Mouse (Mus musculus): Measurements from ENCODE around the gene Tnfrsf11a. TPM values are rescaled to one million over a fixed set of nuclear protein-coding genes. Genes with fewer than 3 reads are reported as not detected.
A peak's percentile ranks its signal among the peaks of the same experiment; 100 is the strongest.
"Not testable (repeated sequence)": the region's sequence is repeated elsewhere in the genome, so short reads cannot be mapped to it uniquely, and the experiment has no call there.

Gene Tnfrsf11a
- polyA plus RNA-seq, 1 experiment from 2014 or later, result 0.52 TPM

- no peak overlapping the region for H3K4me3 ChIP-seq
- no peaks in the 10 kb centered on the region for H3K36me3 ChIP-seq
- H3K9me3 ChIP-seq (replicated peaks), result peaks cover 20% of the 10 kb centered on the region
- no peak for DNase-seq (ENCODE audit: low spot score)
- WGBS, result 78% methylated on average over 8 of the region's 8 CpGs
- no peaks in the 10 kb centered on the region for H3K27me3 ChIP-seq (ENCODE audit: low read depth, poor library complexity, severe bottlenecking)
- H3K27ac ChIP-seq (replicated peaks), result no peak overlapping the region
- no peaks in the 10 kb centered on the region for H3K4me1 ChIP-seq
These were observed 14.9 kb upstream of the Tnfrsf11a start for GRCm38 (mm10) chr1:105765586-105765985.

- not testable (repeated sequence) for H3K27me3 ChIP-seq (ENCODE audit: low read depth, poor library complexity, severe bottlenecking); H3K4me1 ChIP-seq; H3K4me3 ChIP-seq; DNase-seq (ENCODE audit: low spot score); H3K36me3 ChIP-seq; H3K27ac ChIP-seq (replicated peaks)
- peaks cover 20% of the 10 kb centered on the region for H3K9me3 ChIP-seq (replicated peaks)
- 90% methylated on average over 9 of the region's 9 CpGs for WGBS
These were observed 14.4 kb upstream of the Tnfrsf11a start for GRCm38 (mm10) chr1:105766099-105766498.

GRCm38 (mm10) chr1:105768397-105768796, 12.1 kb upstream of the Tnfrsf11a start:
- no peak for DNase-seq (ENCODE audit: low spot score)
- H3K27me3 ChIP-seq (ENCODE audit: low read depth, poor library complexity, severe bottlenecking), result no peaks in the 10 kb centered on the region
- no peak overlapping the region for H3K4me3 ChIP-seq
- WGBS, result 91% methylated on average over 2 of the region's 2 CpGs
- peaks cover 1% of the 10 kb centered on the region; the same call in 1 of the 2 replicates for H3K9me3 ChIP-seq (replicated peaks)
- H3K36me3 ChIP-seq, result no peaks in the 10 kb centered on the region
- H3K4me1 ChIP-seq, result no peaks in the 10 kb centered on the region
- H3K27ac ChIP-seq (replicated peaks), result no peak overlapping the region

GRCm38 (mm10) chr1:105770685-105771084, 9.8 kb upstream of the Tnfrsf11a start:
- no peak overlapping the region for H3K27ac ChIP-seq (replicated peaks)
- no peak for DNase-seq (ENCODE audit: low spot score)
- H3K27me3 ChIP-seq (ENCODE audit: low read depth, poor library complexity, severe bottlenecking), result no peaks in the 10 kb centered on the region
- H3K9me3 ChIP-seq (replicated peaks), result no peaks in the 10 kb centered on the region
- no peak overlapping the region for H3K4me3 ChIP-seq
- H3K36me3 ChIP-seq, result no peaks in the 10 kb centered on the region
- H3K4me1 ChIP-seq, result no peaks in the 10 kb centered on the region
- 83% methylated on average over 2 of the region's 2 CpGs for WGBS

- Histone ChIP-seq H3K9me3 (replicated peaks) (no peaks in the 10 kb centered on the region), H3K36me3 (no peaks in the 10 kb centered on the region), H3K4me3 (no peak overlapping the region), H3K27ac (replicated peaks) (no peak overlapping the region), H3K4me1 (peaks cover 12% of the 10 kb centered on the region), H3K27me3 (ENCODE audit: low read depth, poor library complexity, severe bottlenecking) (peaks cover 30% of the 10 kb centered on the region)
- DNase-seq (ENCODE audit: low spot score), result no peak
- WGBS, result 90% methylated on average over 4 of the region's 4 CpGs
These were observed 4.1 kb upstream of the Tnfrsf11a start for GRCm38 (mm10) chr1:105776426-105776825.

- DNase-seq (ENCODE audit: low spot score), result no peak
- Histone ChIP-seq H3K4me3 (peak overlapping the region; percentile 69), H3K27me3 (ENCODE audit: low read depth, poor library complexity, severe bottlenecking) (peaks cover 47% of the 10 kb centered on the region), H3K36me3 (no peaks in the 10 kb centered on the region), H3K9me3 (replicated peaks) (no peaks in the 10 kb centered on the region), H3K4me1 (peaks cover 12% of the 10 kb centered on the region), H3K27ac (replicated peaks) (no peak overlapping the region; the same call in 1 of the 2 replicates)
- WGBS, result 37% methylated on average over 12 of the region's 12 CpGs
These were observed 450 bp upstream of the Tnfrsf11a start for GRCm38 (mm10) chr1:105780079-105780456.

GRCm38 (mm10) chr1:105781391-105782146, 1.1 kb downstream of the Tnfrsf11a start:
- peak; percentile 14 for DNase-seq (ENCODE audit: low spot score)
- Histone ChIP-seq H3K4me3 (peak overlapping the region; percentile 69; the same call in 1 of the 2 replicates), H3K27ac (replicated peaks) (no peak overlapping the region), H3K27me3 (ENCODE audit: low read depth, poor library complexity, severe bottlenecking) (peaks cover 47% of the 10 kb centered on the region), H3K36me3 (no peaks in the 10 kb centered on the region), H3K9me3 (replicated peaks) (no peaks in the 10 kb centered on the region), H3K4me1 (peaks cover 12% of the 10 kb centered on the region)
- WGBS, result 47% methylated on average over 12 of the region's 12 CpGs

GRCm38 (mm10) chr1:105784257-105785016, 3.9 kb downstream of the Tnfrsf11a start:
- Histone ChIP-seq H3K36me3 (no peaks in the 10 kb centered on the region), H3K27me3 (ENCODE audit: low read depth, poor library complexity, severe bottlenecking) (peaks cover 36% of the 10 kb centered on the region), H3K27ac (replicated peaks) (no peak overlapping the region), H3K4me1 (peaks cover 12% of the 10 kb centered on the region), H3K4me3 (no peak overlapping the region), H3K9me3 (replicated peaks) (no peaks in the 10 kb centered on the region)
- DNase-seq (ENCODE audit: low spot score), result no peak
- WGBS, result 80% methylated on average over 5 of the region's 5 CpGs

- no peak overlapping the region for H3K27ac ChIP-seq (replicated peaks)
- 91% methylated on average over 4 of the region's 4 CpGs for WGBS
- H3K4me1 ChIP-seq, result peaks cover 11% of the 10 kb centered on the region
- no peaks in the 10 kb centered on the region for H3K9me3 ChIP-seq (replicated peaks)
- H3K27me3 ChIP-seq (ENCODE audit: low read depth, poor library complexity, severe bottlenecking), result peaks cover 29% of the 10 kb centered on the region
- H3K4me3 ChIP-seq, result no peak overlapping the region
- H3K36me3 ChIP-seq, result no peaks in the 10 kb centered on the region
- no peak for DNase-seq (ENCODE audit: low spot score)
These were observed 4.6 kb downstream of the Tnfrsf11a start for GRCm38 (mm10) chr1:105785146-105785545.

GRCm38 (mm10) chr1:105786731-105787357, 6.3 kb downstream of the Tnfrsf11a start:
- H3K4me3 ChIP-seq, result no peak overlapping the region
- DNase-seq (ENCODE audit: low spot score), result no peak
- no peaks in the 10 kb centered on the region for H3K9me3 ChIP-seq (replicated peaks)
- no peaks in the 10 kb centered on the region for H3K36me3 ChIP-seq
- H3K27ac ChIP-seq (replicated peaks), result no peak overlapping the region
- H3K4me1 ChIP-seq, result no peaks in the 10 kb centered on the region
- 86% methylated on average over 6 of the region's 6 CpGs for WGBS
- H3K27me3 ChIP-seq (ENCODE audit: low read depth, poor library complexity, severe bottlenecking), result peaks cover 13% of the 10 kb centered on the region

GRCm38 (mm10) chr1:105790103-105790502, 9.6 kb downstream of the Tnfrsf11a start:
- Histone ChIP-seq H3K36me3 (no peaks in the 10 kb centered on the region), H3K4me3 (no peak overlapping the region), H3K27ac (replicated peaks) (no peak overlapping the region), H3K27me3 (ENCODE audit: low read depth, poor library complexity, severe bottlenecking) (no peaks in the 10 kb centered on the region), H3K9me3 (replicated peaks) (no peaks in the 10 kb centered on the region), H3K4me1 (no peaks in the 10 kb centered on the region)
- 93% methylated on average over 3 of the region's 3 CpGs for WGBS
- no peak for DNase-seq (ENCODE audit: low spot score)

- no peaks in the 10 kb centered on the region for H3K4me1 ChIP-seq
- no peaks in the 10 kb centered on the region for H3K36me3 ChIP-seq
- H3K27me3 ChIP-seq (ENCODE audit: low read depth, poor library complexity, severe bottlenecking), result no peaks in the 10 kb centered on the region
- H3K9me3 ChIP-seq (replicated peaks), result no peaks in the 10 kb centered on the region
- no peak overlapping the region for H3K27ac ChIP-seq (replicated peaks)
- H3K4me3 ChIP-seq, result no peak overlapping the region
- DNase-seq (ENCODE audit: low spot score), result no peak
- WGBS, result 84% methylated on average over 6 of the region's 6 CpGs
These were observed 14.2 kb downstream of the Tnfrsf11a start for GRCm38 (mm10) chr1:105794670-105795069.

- H3K4me3 ChIP-seq, result no peak overlapping the region
- no peaks in the 10 kb centered on the region for H3K9me3 ChIP-seq (replicated peaks)
- H3K36me3 ChIP-seq, result no peaks in the 10 kb centered on the region
- no peak for DNase-seq (ENCODE audit: low spot score)
- H3K27me3 ChIP-seq (ENCODE audit: low read depth, poor library complexity, severe bottlenecking), result no peaks in the 10 kb centered on the region
- WGBS, result 86% methylated on average over 4 of the region's 4 CpGs
- H3K4me1 ChIP-seq, result no peaks in the 10 kb centered on the region
- no peak overlapping the region for H3K27ac ChIP-seq (replicated peaks)
These were observed 15.2 kb downstream of the Tnfrsf11a start for GRCm38 (mm10) chr1:105795705-105796104.

All from midbrain, embryonic 10.5 days (tissue).